Mouse (Mus musculus) embryonic facial prominence, embryonic 12.5 days (tissue): Measurements from ENCODE around the gene Il9r. TPM values are rescaled to one million over a fixed set of nuclear protein-coding genes. Genes with fewer than 3 reads are reported as not detected.

Source experiments
- ATAC-seq: fragments of 200-750 bp; cut with Nextera tagmentation; 2 replicates; pipeline ENCODE4 v1.8.0; 2017; ENCODE audit not compliant: insufficient number of reproducible peaks, insufficient read depth, low FRiP score, low TSS enrichment
- H3K27ac ChIP-seq: fragments of 300-500 bp; sonication (generic); 2 replicates; pipeline ENCODE4 v1.5.1; 2016; ENCODE audit warnings: mild to moderate bottlenecking
- H3K27me3 ChIP-seq: fragments of 300-500 bp; sonication (generic); 2 replicates; pipeline ENCODE4 v1.6.1; 2016; ENCODE audit warnings: mild to moderate bottlenecking, moderate library complexity
- H3K36me3 ChIP-seq: fragments of 300-500 bp; sonication (generic); 2 replicates; pipeline ENCODE4 v1.6.1; 2016; ENCODE audit warnings: mild to moderate bottlenecking
- H3K4me1 ChIP-seq: fragments of 300-500 bp; sonication (generic); 2 replicates; pipeline ENCODE4 v1.6.1; 2016
- H3K4me2 ChIP-seq: fragments of 300-500 bp; sonication (generic); replicated peaks from 2 replicates; pipeline ENCODE4 v1.6.1; 2016; ENCODE audit warnings: mild to moderate bottlenecking, moderate library complexity
- H3K4me3 ChIP-seq: fragments of 300-500 bp; sonication (generic); 2 replicates; pipeline ENCODE4 v1.5.1; 2016; ENCODE audit warnings: mild to moderate bottlenecking
- H3K9ac ChIP-seq: fragments of 300-500 bp; sonication (generic); 2 replicates; pipeline ENCODE4 v1.6.1; 2016; ENCODE audit warnings: mild to moderate bottlenecking, moderate library complexity
- H3K9me3 ChIP-seq: fragments of 300-500 bp; sonication (generic); 2 replicates; pipeline ENCODE4 v1.6.1; 2016; ENCODE audit warnings: mild to moderate bottlenecking, moderate library complexity
- WGBS: fragments of 180-500 bp; shearing (Covaris S2); methylation state at CpG from one replicate; pipeline ENCODE4 v1.1.7; 2016; 5-methylcytosine and 5-hydroxymethylcytosine counted together
- polyA plus RNA-seq: library from polyadenylated mRNA; unstranded; fragments of >200 nt; fragmentation: Nextera tagmentation; extraction: Ambion mirVana; gene quantifications from 2 replicates; pipeline ENCODE4 v1.2.1, GENCODE M21; 2016

Gene Il9r
- not detected in 2 replicates for polyA plus RNA-seq

- no peaks in the 10 kb centered on the region for H3K9me3 ChIP-seq
- peak within 1 kb of the TSS; percentile 10; the same call in 1 of the 2 replicates for H3K9ac ChIP-seq
- H3K4me1 ChIP-seq, result peaks cover 8% of the 10 kb centered on the region; the same call in 1 of the 2 replicates
- H3K27ac ChIP-seq, result no peak within 1 kb of the TSS
- H3K4me3 ChIP-seq, result no peak within 1 kb of the TSS
- ATAC-seq, result no peak
- 0 out of 2 replicates have a peak, but pooled peaks cover 3% of the 10 kb centered on the region for H3K27me3 ChIP-seq
- no peaks in the 10 kb centered on the region for H3K36me3 ChIP-seq
- no peak within 1 kb of the TSS for H3K4me2 ChIP-seq
- WGBS, result 75% methylated on average over 10 of the region's 10 CpGs
Measured at GRCm38 (mm10) chr11:32200075-32200601, at the start of gene Il9r. TSS of gene Il9r (minus strand) at chr11:32200279.

DNA sequence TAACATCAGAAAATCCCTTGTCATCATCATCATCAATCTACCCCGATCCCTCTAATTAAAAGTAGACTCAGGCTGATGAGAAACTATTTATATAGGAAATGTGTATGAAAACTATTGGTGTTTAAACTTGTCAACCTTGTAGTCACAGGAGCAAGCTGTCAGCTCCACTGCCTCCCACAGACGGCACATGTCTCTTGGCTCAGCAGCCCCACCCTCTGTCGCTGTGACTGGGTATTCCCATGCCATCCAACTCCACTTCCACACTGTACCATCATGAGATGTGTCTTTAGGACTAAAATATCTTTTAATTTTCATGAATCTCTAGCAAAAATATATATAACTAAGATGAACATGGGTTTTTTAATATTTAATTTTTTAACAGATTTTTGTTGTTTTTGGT, 48.3 kb upstream of the Il9r start:
- WGBS, result 89% methylated on average over 3 of the region's 3 CpGs
- no peaks in the 10 kb centered on the region for H3K9me3 ChIP-seq
- 0 out of 2 replicates have a peak, but pooled peaks cover 2% of the 10 kb centered on the region for H3K4me1 ChIP-seq
- no peak overlapping the region for H3K27ac ChIP-seq
- H3K4me2 ChIP-seq, result no peak overlapping the region
- no peak overlapping the region for H3K9ac ChIP-seq
- no peak for ATAC-seq
- H3K27me3 ChIP-seq, result no peaks in the 10 kb centered on the region
- H3K36me3 ChIP-seq, result peaks cover 59% of the 10 kb centered on the region
- H3K4me3 ChIP-seq, result no peak overlapping the region

GRCm38 (mm10) chr11:32247068-32247467, 47.0 kb upstream of the Il9r start:
- H3K27me3 ChIP-seq, result no peaks in the 10 kb centered on the region
- H3K4me1 ChIP-seq, result 0 out of 2 replicates have a peak, but pooled peaks cover 5% of the 10 kb centered on the region
- ATAC-seq, result no peak
- H3K36me3 ChIP-seq, result peaks cover 53% of the 10 kb centered on the region
- no peak overlapping the region for H3K4me3 ChIP-seq
- no peak overlapping the region for H3K4me2 ChIP-seq
- H3K27ac ChIP-seq, result no peak overlapping the region
- H3K9ac ChIP-seq, result no peak overlapping the region
- no peaks in the 10 kb centered on the region for H3K9me3 ChIP-seq

DNA sequence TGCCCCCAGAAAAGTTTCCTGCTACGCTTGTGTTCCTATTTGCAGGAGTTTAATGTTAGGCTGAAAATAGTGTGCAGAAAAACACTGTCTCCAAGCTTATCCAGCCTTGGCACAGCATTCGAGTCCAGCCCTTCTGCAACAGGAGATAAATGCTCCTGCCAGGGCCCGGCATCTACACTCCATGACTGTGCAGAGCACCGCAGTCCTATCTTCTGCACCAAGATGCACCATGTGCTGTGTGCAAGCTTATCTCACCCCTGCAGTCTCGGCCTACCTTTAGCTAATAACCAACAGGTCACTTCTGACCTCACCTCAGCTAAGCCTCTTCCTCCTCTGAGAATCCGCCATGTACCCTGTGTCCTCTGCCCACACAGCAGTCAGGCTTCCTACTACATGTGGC, 45.5 kb upstream of the Il9r start:
- 92% methylated on average over 6 of the region's 6 CpGs for WGBS
- Histone ChIP-seq H3K27me3 (no peaks in the 10 kb centered on the region), H3K4me3 (no peak overlapping the region), H3K9me3 (no peaks in the 10 kb centered on the region), H3K36me3 (peaks cover 60% of the 10 kb centered on the region), H3K9ac (no peak overlapping the region), H3K27ac (no peak overlapping the region), H3K4me1 (0 out of 2 replicates have a peak, but pooled peaks cover 5% of the 10 kb centered on the region), H3K4me2 (no peak overlapping the region)
- ATAC-seq, result peak; percentile 53; the same call in 1 of the 2 replicates

DNA sequence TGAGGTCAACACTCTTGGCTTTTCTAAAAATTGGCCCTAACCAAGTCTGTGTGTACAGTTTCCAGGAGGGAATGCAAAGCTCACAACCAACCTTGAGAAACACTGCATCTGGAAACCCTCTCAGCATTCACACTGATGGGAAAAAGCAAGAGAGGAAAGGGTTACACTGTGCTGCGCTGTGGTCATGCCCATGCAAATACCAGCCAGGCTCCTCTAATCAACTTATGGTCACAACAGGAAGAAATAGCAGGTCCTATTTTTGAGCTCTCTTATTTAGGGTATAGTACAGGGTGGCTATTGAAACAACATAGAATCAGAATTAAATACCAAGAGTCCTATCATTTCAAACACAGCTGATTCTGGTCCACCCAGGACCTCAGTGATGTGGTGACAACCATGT, 44.5 kb upstream of the Il9r start:
- Histone ChIP-seq H3K9me3 (no peaks in the 10 kb centered on the region), H3K4me3 (no peak overlapping the region), H3K27me3 (no peaks in the 10 kb centered on the region), H3K27ac (peak overlapping the region; percentile 60), H3K4me1 (0 out of 2 replicates have a peak, but pooled peaks cover 5% of the 10 kb centered on the region), H3K4me2 (no peak overlapping the region), H3K9ac (no peak overlapping the region), H3K36me3 (peaks cover 61% of the 10 kb centered on the region)
- ATAC-seq, result no peak
- WGBS, result 90% methylated on average over 1 of the region's 1 CpGs

DNA sequence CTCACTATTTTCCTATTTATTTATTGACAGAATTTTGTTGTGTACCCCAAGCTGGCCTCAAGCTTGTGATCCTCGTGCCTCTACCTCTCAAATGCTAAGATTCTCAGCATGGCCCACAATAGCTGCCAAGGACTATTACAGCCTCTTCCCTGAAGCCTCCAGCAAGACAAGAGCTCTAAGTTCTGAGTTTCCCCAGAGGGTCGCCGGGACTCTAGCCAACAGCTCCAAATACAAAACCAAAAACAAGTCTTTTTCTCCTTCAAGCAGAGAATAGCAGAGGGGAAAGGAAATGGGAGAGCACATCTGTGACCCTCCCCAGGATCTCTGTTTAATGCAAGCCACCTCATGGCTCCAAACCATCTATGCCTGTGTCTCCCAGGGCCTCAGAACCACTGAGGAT, 44.0 kb upstream of the Il9r start:
- ATAC-seq, result no peak
- no peak overlapping the region for H3K4me2 ChIP-seq
- no peak overlapping the region for H3K9ac ChIP-seq
- no peaks in the 10 kb centered on the region for H3K27me3 ChIP-seq
- H3K36me3 ChIP-seq, result peaks cover 61% of the 10 kb centered on the region
- peak overlapping the region; percentile 60 for H3K27ac ChIP-seq
- WGBS, result 63% methylated on average over 3 of the region's 3 CpGs
- no peak overlapping the region for H3K4me3 ChIP-seq
- H3K9me3 ChIP-seq, result no peaks in the 10 kb centered on the region
- 0 out of 2 replicates have a peak, but pooled peaks cover 5% of the 10 kb centered on the region for H3K4me1 ChIP-seq

DNA sequence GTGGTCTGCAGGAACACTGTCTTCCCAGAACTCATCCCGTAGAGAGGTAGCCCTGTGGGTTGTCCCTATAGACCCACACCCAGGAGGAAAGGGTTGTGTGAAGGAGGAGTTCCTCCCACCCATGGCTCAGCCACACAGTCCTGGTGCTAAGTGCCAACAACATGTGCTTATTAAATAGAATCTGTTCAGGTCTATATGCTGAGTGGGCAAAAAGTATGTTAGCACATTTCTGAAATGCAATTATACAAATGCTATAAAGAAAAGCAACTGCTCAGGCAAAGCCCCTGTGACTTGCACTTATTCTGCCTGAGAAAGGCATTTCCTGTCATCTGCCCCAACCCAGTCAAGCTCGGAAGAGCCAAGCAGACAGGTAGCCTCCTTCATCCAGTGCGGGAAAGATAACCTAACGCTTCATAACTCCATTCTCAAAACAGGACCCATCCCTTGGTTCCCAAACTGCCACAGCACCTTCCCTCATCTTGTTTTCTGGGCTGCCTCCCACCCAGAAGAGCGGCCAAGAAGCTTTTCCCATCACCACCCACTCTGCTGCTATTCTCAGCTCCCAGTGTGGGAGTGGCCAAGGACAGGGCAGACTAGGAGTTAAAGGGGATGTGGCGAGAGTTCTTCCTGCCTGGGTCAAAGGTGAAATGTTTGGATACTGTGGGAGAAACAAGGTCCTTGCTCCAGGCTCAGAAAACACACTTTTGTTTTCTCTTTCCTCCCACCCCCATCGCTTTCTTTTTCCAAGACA, 43.3 kb upstream of the Il9r start:
- Histone ChIP-seq H3K9me3 (no peaks in the 10 kb centered on the region), H3K4me2 (no peak overlapping the region), H3K4me1 (0 out of 2 replicates have a peak, but pooled peaks cover 5% of the 10 kb centered on the region), H3K4me3 (no peak overlapping the region), H3K27me3 (no peaks in the 10 kb centered on the region), H3K27ac (peak overlapping the region; percentile 30; the same call in 1 of the 2 replicates), H3K9ac (no peak overlapping the region), H3K36me3 (peaks cover 61% of the 10 kb centered on the region)
- WGBS, result 50% methylated on average over 7 of the region's 7 CpGs
- ATAC-seq, result no peak

DNA sequence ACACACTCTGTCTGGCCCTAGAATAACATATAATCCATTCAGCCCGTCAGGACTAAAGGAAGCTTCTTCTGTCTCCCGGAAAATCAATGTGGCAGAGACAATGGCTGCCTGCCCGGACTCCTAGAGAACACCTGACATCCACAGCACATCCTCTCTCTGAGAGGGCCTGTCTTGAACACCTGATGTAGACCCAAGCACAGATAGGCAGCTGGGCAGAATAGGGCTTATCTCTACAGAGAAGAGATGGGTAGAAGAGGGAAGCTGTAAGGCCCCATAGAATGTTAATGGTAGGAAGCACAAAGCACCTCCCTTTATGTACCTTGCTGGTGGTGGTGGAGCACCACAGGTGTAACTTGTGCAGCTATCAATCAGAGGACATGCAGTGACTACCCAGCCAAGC, 42.1 kb upstream of the Il9r start:
- no peak for ATAC-seq
- no peak overlapping the region for H3K27ac ChIP-seq
- no peaks in the 10 kb centered on the region for H3K9me3 ChIP-seq
- whole genome bisulfite sequencing, result 90% methylated on average over 3 of the region's 3 CpGs
- H3K27me3 ChIP-seq, result no peaks in the 10 kb centered on the region
- H3K4me3 ChIP-seq, result no peak overlapping the region
- H3K4me2 ChIP-seq, result no peak overlapping the region
- 0 out of 2 replicates have a peak, but pooled peaks cover 5% of the 10 kb centered on the region for H3K4me1 ChIP-seq
- peaks cover 52% of the 10 kb centered on the region for H3K36me3 ChIP-seq
- no peak overlapping the region for H3K9ac ChIP-seq

DNA sequence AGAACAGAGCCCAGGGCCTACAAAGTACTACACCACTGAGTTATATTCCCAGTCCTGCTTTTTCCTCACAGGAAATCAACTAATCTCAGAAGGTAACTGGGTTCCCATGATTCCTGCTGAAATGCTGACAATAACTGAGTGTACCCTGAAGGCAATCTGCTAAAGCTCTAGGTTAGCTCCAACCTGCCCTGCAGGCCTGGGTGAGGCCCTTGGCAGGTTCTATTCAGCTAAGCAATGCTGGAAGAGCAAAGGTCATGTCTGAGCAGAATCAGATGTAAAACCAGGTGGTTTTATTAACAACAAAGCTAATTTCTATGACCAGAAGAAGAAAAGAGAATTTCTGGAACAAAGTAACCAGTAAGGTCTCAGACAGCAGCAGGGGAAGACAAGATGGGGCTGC, 41.3 kb upstream of the Il9r start:
- H3K36me3 ChIP-seq, result peaks cover 53% of the 10 kb centered on the region
- no peaks in the 10 kb centered on the region for H3K27me3 ChIP-seq
- no peak overlapping the region for H3K9ac ChIP-seq
- no peak overlapping the region for H3K4me3 ChIP-seq
- H3K4me2 ChIP-seq, result no peak overlapping the region
- H3K27ac ChIP-seq, result no peak overlapping the region
- 0 out of 2 replicates have a peak, but pooled peaks cover 6% of the 10 kb centered on the region for H3K4me1 ChIP-seq
- ATAC-seq, result no peak
- H3K9me3 ChIP-seq, result no peaks in the 10 kb centered on the region

GRCm38 (mm10) chr11:32238093-32238860, 38.2 kb upstream of the Il9r start:
- Histone ChIP-seq H3K9ac (no peak overlapping the region), H3K4me3 (no peak overlapping the region), H3K27ac (no peak overlapping the region), H3K36me3 (peaks cover 58% of the 10 kb centered on the region), H3K4me2 (no peak overlapping the region), H3K27me3 (no peaks in the 10 kb centered on the region), H3K4me1 (0 out of 2 replicates have a peak, but pooled peaks cover 8% of the 10 kb centered on the region), H3K9me3 (no peaks in the 10 kb centered on the region)
- no peak for ATAC-seq
- 64% methylated on average over 5 of the region's 5 CpGs for WGBS

- Histone ChIP-seq H3K4me3 (no peak overlapping the region), H3K27me3 (no peaks in the 10 kb centered on the region), H3K4me2 (no peak overlapping the region), H3K9ac (no peak overlapping the region), H3K4me1 (0 out of 2 replicates have a peak, but pooled peaks cover 5% of the 10 kb centered on the region), H3K9me3 (no peaks in the 10 kb centered on the region), H3K27ac (no peak overlapping the region), H3K36me3 (peaks cover 65% of the 10 kb centered on the region)
- ATAC-seq, result no peak
- WGBS, result 94% methylated on average over 3 of the region's 3 CpGs
Measured at GRCm38 (mm10) chr11:32237411-32237795, 37.3 kb upstream of the Il9r start.
